Mouse (Mus musculus) limb, embryonic 11.5 days (tissue): ENCODE measurements around the gene Stum. TPM values are rescaled to one million over a fixed set of nuclear protein-coding genes. Genes with fewer than 3 reads are reported as not detected.

ENCODE experiments used
- ATAC-seq: fragments of 200-750 bp; cut with Nextera tagmentation; 2 replicates; pipeline ENCODE4 v1.8.0; 2017; ENCODE audit warnings: low read depth; ENCODE audit not compliant: insufficient number of reproducible peaks, low FRiP score, low TSS enrichment
- DNase-seq: peaks from one replicate; pipeline ENCODE4 v3.0.0-alpha.2; 2015; ENCODE audit warnings: low spot score
- H3K27ac ChIP-seq: fragments of 300-500 bp; sonication (generic); replicated peaks from 2 replicates; pipeline ENCODE4 v1.5.1; 2014; ENCODE audit warnings: low read depth, mild to moderate bottlenecking, low read length
- H3K27me3 ChIP-seq: fragments of 300-500 bp; sonication (generic); 2 replicates; pipeline ENCODE4 v1.6.1; 2014; ENCODE audit warnings: mild to moderate bottlenecking, low read length, mixed read lengths; ENCODE audit not compliant: control insufficient read depth, insufficient read depth
- H3K36me3 ChIP-seq: fragments of 300-500 bp; sonication (generic); 2 replicates; pipeline ENCODE4 v1.6.1; 2014; ENCODE audit warnings: mild to moderate bottlenecking, low read length, moderate library complexity, mixed read lengths; ENCODE audit not compliant: control insufficient read depth, insufficient read depth
- H3K4me1 ChIP-seq: fragments of 300-500 bp; sonication (generic); 2 replicates; pipeline ENCODE4 v1.6.1; 2014; ENCODE audit warnings: low read length, mixed read lengths; ENCODE audit not compliant: control insufficient read depth, insufficient read depth
- H3K4me2 ChIP-seq: fragments of 300-500 bp; sonication (generic); 2 replicates; pipeline ENCODE4 v1.6.1; 2014; ENCODE audit warnings: low read depth, mild to moderate bottlenecking, moderate library complexity; ENCODE audit not compliant: severe bottlenecking
- H3K4me3 ChIP-seq: fragments of 300-500 bp; sonication (generic); 2 replicates; pipeline ENCODE4 v1.5.1; 2014; ENCODE audit warnings: low read depth, low read length
- H3K9ac ChIP-seq: fragments of 300-500 bp; sonication (generic); 2 replicates; pipeline ENCODE4 v1.6.1; 2014; ENCODE audit warnings: mild to moderate bottlenecking, low read length
- H3K9me3 ChIP-seq: fragments of 300-500 bp; sonication (generic); 2 replicates; pipeline ENCODE4 v1.6.1; 2016; ENCODE audit warnings: low read length; ENCODE audit not compliant: control insufficient read depth
- WGBS: fragments of 180-500 bp; shearing (Covaris S2); extraction: QIAGEN DNeasy Blood & Tissue Kit; methylation state at CpG from one replicate; pipeline ENCODE4 v1.1.7; 2014; 5-methylcytosine and 5-hydroxymethylcytosine counted together
- polyA plus RNA-seq: library from polyadenylated mRNA; unstranded; fragments of >200 nt; fragmentation: Nextera tagmentation; extraction: Ambion mirVana; gene quantifications from 2 replicates; pipeline ENCODE4 v1.2.1, GENCODE M21; 2014

Gene Stum
- polyA plus RNA-seq, 1 experiment from 2014 or later, result 0.93 TPM

- 19% methylated on average over 7 of the region's 7 CpGs for WGBS
- no peaks in the 10 kb centered on the region for H3K9me3 ChIP-seq
- H3K27ac ChIP-seq, result peak overlapping the region; percentile 63; the same call in 1 of the 2 replicates
- no peaks in the 10 kb centered on the region for H3K36me3 ChIP-seq
- DNase-seq (peak; percentile 80), ATAC-seq (peak; percentile 72; the same call in 1 of the 2 replicates)
- no peak overlapping the region for H3K4me3 ChIP-seq
- H3K27me3 ChIP-seq, result no peaks in the 10 kb centered on the region
- H3K4me2 ChIP-seq, result no peak overlapping the region
- H3K4me1 ChIP-seq, result peaks cover 16% of the 10 kb centered on the region; the same call in 1 of the 2 replicates
- H3K9ac ChIP-seq, result no peak overlapping the region
These were observed 49.3 kb downstream of the Stum start for GRCm38 (mm10) chr1:180433796-180434566.

GRCm38 (mm10) chr1:180433098-180433538 is 50.2 kb downstream of the Stum start:
- H3K9ac ChIP-seq, result peak overlapping the region; percentile 76
- peaks cover 16% of the 10 kb centered on the region; the same call in 1 of the 2 replicates for H3K4me1 ChIP-seq
- H3K36me3 ChIP-seq, result no peaks in the 10 kb centered on the region
- DNase-seq, result peak; percentile 80
- H3K4me3 ChIP-seq, result peak overlapping the region; percentile 29
- H3K9me3 ChIP-seq, result no peaks in the 10 kb centered on the region
- ATAC-seq, result peak; percentile 36; the same call in 1 of the 2 replicates
- H3K4me2 ChIP-seq, result peak overlapping the region; percentile 60
- H3K27ac ChIP-seq, result peak overlapping the region; percentile 63
- WGBS, result 1% methylated on average over 16 of the region's 16 CpGs
- H3K27me3 ChIP-seq, result no peaks in the 10 kb centered on the region

- DNase-seq (no peak), ATAC-seq (no peak)
- no peak overlapping the region for H3K4me2 ChIP-seq
- no peak overlapping the region for H3K9ac ChIP-seq
- H3K4me3 ChIP-seq, result no peak overlapping the region
- H3K27ac ChIP-seq, result no peak overlapping the region
- H3K27me3 ChIP-seq, result no peaks in the 10 kb centered on the region
- no peaks in the 10 kb centered on the region for H3K36me3 ChIP-seq
- 79% methylated on average over 12 of the region's 12 CpGs for WGBS
- H3K4me1 ChIP-seq, result peaks cover 19% of the 10 kb centered on the region; the same call in 1 of the 2 replicates
- H3K9me3 ChIP-seq, result no peaks in the 10 kb centered on the region
These were observed 51.5 kb downstream of the Stum start for GRCm38 (mm10) chr1:180431833-180432232.

- Histone ChIP-seq H3K27me3 (no peaks in the 10 kb centered on the region), H3K9me3 (no peaks in the 10 kb centered on the region), H3K36me3 (no peaks in the 10 kb centered on the region), H3K4me3 (no peak overlapping the region), H3K4me2 (no peak overlapping the region), H3K9ac (no peak overlapping the region), H3K27ac (no peak overlapping the region), H3K4me1 (peaks cover 17% of the 10 kb centered on the region; the same call in 1 of the 2 replicates)
- WGBS, result 80% methylated on average over 5 of the region's 5 CpGs
- no peak for DNase-seq
- no peak for ATAC-seq
These were observed 53.5 kb downstream of the Stum start for GRCm38 (mm10) chr1:180429819-180430218.

GRCm38 (mm10) chr1:180428871-180429270 is 54.4 kb downstream of the Stum start:
- H3K4me1 ChIP-seq, result peaks cover 9% of the 10 kb centered on the region; the same call in 1 of the 2 replicates
- no peak overlapping the region for H3K9ac ChIP-seq
- no peak overlapping the region for H3K4me3 ChIP-seq
- no peak for DNase-seq
- no peak overlapping the region for H3K4me2 ChIP-seq
- no peaks in the 10 kb centered on the region for H3K27me3 ChIP-seq
- H3K27ac ChIP-seq, result no peak overlapping the region
- ATAC-seq, result no peak
- H3K36me3 ChIP-seq, result no peaks in the 10 kb centered on the region
- no peaks in the 10 kb centered on the region for H3K9me3 ChIP-seq
- WGBS, result 81% methylated on average over 8 of the region's 8 CpGs

- Histone ChIP-seq H3K9ac (no peak overlapping the region), H3K4me2 (no peak overlapping the region), H3K36me3 (no peaks in the 10 kb centered on the region), H3K4me1 (0 out of 2 replicates have a peak, but pooled peaks cover 7% of the 10 kb centered on the region), H3K27ac (no peak overlapping the region), H3K9me3 (no peaks in the 10 kb centered on the region), H3K4me3 (no peak overlapping the region), H3K27me3 (no peaks in the 10 kb centered on the region)
- peak; percentile 74 for DNase-seq
- ATAC-seq, result no peak
- 36% methylated on average over 9 of the region's 9 CpGs for WGBS
These were observed 55.1 kb downstream of the Stum start for GRCm38 (mm10) chr1:180428101-180428712.

GRCm38 (mm10) chr1:180427685-180428084 is 55.6 kb downstream of the Stum start:
- 47% methylated on average over 10 of the region's 10 CpGs for whole genome bisulfite sequencing
- H3K9me3 ChIP-seq, result no peaks in the 10 kb centered on the region
- no peak overlapping the region for H3K4me3 ChIP-seq
- H3K27ac ChIP-seq, result no peak overlapping the region
- ATAC-seq (no peak; the same call in 1 of the 2 replicates), DNase-seq (no peak)
- H3K9ac ChIP-seq, result no peak overlapping the region
- no peaks in the 10 kb centered on the region for H3K36me3 ChIP-seq
- H3K4me2 ChIP-seq, result no peak overlapping the region
- no peaks in the 10 kb centered on the region for H3K27me3 ChIP-seq
- H3K4me1 ChIP-seq, result 0 out of 2 replicates have a peak, but pooled peaks cover 6% of the 10 kb centered on the region

GRCm38 (mm10) chr1:180426405-180426804 is 56.9 kb downstream of the Stum start:
- Histone ChIP-seq H3K9ac (no peak overlapping the region), H3K9me3 (no peaks in the 10 kb centered on the region), H3K36me3 (no peaks in the 10 kb centered on the region), H3K4me3 (no peak overlapping the region), H3K4me2 (no peak overlapping the region), H3K27ac (no peak overlapping the region), H3K4me1 (0 out of 2 replicates have a peak, but pooled peaks cover 3% of the 10 kb centered on the region), H3K27me3 (no peaks in the 10 kb centered on the region)
- ATAC-seq (no peak), DNase-seq (no peak)
- 76% methylated on average over 6 of the region's 6 CpGs for WGBS
